Mouse (Mus musculus) c-Kit-positive CD71-positive TER-119-negative erythroid progenitor cells, embryonic 14.5 days (primary cell): ENCODE measurements around the gene Ptprj.
"Not testable (repeated sequence)": the region's sequence is repeated elsewhere in the genome, so short reads cannot be mapped to it uniquely, and the experiment has no call there.

Source experiments
- DNase-seq: peaks from one replicate; pipeline ENCODE4 v3.0.0-alpha.2; 2013; ENCODE audit warnings: low read depth

Gene Ptprj

DNA sequence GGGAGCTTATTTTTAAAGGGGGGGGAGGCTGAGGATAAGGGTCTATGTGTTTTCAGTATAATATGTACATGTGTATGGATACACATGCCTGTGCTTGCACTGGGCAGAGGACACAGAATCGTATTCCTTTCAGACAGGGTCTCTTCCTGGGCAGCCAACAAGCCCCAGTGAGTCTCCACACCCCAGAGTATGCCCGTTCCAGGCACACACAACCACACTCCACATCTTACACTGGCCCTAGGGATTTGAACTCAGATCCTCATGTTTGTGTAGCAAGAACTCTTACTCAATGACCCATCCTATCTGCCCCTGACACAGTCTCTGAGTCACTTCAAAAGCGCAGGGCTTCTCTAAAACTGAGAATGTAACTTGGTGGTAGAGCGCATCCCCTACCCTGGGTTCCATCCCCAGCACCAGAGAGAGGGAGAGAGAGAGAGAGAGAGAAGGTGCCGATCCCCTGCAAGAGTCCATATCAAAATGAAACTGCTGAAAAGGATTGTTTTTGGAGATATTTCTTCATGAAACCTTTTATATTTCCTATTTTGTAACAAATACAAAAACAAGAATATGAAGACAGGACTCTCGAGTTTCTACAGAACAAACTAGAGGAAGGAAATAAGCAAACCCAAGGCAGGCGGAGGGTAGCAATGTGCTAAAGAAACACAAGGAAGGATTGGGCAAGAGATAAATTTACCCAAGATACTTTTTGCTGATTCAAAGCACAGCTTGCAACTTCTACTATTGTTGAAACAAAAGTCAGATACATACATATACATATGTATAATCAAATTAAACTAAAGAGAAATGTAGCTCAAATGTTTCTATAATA, 2.8 kb downstream of the Ptprj start:
- DNase-seq: no peak

DNA sequence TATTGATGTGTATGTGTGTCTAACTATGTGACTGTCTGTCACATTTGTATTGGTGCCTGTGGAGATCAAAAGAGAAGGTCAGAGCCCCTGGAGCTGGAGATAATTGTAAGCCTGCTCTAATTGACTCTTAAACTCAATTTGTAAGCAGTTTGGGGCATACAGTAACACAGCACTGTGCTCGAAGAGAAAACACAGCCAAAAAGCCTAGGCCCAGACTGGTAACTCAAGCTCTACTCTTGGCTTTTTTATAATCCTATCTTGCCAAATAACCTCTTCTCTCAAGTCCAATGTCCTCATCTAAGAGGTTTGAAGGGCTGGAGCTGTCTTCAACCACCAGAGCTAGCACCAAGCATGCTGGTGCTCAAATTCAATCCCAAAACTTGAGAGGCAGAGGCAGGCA, 3.5 kb downstream of the Ptprj start:
- no peak for DNase-seq

DNA sequence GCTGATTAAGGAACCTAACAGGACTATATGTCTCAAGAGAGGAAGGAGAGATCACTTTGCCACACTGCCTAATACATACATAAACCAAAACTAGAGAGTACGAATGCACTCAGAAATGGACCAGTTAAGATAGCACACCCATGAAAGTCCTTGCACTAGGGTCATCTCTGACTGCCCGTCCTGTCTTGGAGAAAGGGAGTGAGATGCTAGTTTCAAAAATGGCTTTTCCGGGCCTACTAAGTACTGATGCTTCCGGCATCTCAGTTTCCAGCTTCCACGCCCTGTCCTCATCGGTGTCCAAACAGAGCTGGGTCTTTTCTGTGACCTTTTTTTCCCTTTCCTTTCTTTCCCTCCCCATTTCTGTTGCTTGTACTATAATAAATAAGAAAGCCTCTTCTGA, 4.0 kb downstream of the Ptprj start:
- DNase-seq: no peak

DNA sequence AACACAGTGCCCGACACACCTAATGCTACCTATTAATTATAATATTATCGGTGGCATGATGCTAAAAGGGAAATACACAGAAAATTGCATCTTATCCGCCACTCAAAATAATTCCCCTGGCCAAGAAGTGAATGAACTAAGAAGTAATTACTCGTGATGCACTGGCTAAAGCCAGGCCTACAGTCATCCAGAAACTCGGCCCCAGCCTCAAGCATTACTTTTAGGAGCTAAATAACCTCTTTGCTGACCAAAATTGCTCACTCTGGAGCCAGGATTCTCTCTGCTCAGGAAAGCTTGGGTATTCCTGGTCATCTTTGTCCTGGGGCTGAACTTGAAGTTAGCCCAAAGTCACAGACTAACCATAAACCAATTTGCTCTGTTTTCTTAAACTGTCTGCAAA, 4.7 kb downstream of the Ptprj start:
- no peak for DNase-seq

DNA sequence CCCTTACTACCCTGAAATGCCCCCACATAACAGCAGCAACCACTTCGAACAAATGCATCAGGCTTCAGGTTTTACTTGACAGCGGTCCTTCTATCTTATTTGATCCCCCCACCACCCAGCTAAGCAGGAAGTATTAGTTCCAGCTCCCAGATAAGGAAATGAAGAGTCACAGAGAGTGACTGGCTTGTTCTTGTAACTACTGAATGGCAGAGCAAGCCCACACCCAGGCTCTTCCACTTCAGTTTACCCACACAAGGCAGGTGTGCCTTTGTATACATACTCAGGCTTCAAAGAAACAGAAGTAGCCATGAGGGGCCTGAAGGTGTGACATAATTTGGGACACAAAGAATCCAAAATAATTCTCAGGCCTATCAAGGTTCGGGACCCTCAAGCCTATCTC, 5.3 kb downstream of the Ptprj start:
- DNase-seq: no peak

DNA sequence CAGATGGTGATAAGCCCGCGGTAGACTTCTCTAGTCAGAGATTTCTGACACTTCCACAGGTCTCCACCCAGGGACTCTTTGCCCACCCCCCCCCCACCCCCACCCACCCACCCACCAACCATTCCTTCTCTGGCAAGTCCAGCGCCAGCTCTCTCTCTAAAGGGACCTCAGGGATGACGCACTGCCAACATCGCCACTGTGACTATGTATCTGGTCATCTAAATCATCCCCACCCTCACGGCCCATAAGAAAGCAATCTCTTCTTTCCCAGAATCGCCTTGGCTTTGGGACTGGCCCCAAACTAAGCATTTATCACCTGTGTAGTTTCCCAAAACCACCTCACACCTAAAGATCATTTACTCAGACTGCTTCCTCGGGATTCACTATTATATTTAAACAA, 5.9 kb downstream of the Ptprj start:
- DNase-seq: no peak

DNA sequence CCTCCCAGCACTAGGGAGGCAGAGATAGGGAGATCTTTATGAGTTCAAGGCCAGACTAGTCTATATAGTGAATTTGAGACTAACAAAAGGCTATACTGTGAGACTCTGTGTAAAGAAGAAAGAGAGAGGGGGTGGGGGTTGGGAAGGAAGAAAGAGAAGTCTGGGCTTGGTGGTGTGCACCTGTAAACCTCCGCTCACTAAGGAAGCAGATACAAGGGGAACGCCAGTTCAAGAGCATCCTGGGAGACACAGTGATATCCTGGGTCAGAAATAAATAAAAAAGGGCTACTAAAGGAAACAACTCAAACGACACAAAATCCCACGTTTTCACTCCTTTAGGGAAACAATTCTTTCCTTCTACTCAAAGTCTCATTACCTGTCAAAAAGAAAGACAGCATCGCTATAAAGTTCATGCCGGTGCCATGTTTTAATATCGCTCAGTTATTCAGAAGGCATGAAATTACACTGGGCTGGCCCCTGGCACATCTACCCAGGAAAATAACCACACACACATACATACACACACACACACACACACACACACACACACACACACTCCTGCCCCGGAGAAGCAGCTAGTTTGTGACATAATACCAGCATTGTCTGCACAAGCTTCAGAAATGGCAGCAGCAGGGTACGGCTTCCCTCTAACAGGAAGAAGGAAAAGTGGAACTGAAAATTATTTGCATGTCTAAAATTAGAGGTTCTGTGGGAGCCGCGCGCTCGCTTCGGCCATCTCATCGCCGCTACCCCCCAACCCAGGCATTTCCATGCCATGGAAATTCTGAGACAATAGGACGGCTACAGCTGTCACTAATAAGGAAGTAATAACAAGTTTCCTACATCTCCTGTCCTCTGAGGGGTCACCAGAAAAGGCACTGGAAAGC, 6.6 kb downstream of the Ptprj start:
- DNase-seq: no peak

DNA sequence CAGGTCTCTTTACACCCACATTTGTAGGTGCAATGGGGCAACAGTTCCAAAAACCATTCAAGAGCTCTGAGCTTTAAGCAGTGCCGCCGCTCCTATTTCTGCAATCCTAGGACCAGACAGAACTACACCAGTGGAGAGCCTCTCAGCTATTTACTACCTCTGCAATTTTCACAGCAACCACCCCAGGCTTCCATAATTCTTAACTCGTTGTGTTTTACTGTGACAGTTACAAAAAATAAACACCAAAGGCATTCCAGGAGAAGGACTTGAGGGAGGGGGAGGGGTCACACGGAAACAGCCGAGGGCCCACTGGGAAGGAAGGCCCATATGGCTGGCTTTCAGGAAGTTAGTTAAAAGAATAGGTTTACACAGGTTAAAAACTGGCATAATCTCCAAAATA, 8.3 kb downstream of the Ptprj start:
- DNase-seq: no peak

DNA sequence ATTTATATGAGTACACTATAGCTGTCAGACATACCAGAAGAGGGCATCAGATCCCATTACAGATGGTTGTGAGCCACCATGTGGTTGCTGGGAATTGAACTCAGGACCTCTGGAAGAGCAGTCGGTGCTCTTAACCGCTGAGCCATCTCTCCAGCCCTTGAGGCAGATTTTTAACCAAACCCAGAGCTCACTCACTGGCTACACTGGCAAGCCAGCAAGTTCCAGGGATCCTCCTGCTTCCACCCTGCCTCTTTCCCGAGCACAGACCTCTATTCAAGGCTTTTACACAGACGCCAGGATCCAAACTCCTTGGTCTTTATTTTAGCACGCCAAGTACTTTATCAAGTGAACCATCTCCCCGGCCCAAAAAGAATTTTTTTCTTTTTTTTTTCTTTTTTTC, 9.0 kb downstream of the Ptprj start:
- DNase-seq: not testable (repeated sequence)

DNA sequence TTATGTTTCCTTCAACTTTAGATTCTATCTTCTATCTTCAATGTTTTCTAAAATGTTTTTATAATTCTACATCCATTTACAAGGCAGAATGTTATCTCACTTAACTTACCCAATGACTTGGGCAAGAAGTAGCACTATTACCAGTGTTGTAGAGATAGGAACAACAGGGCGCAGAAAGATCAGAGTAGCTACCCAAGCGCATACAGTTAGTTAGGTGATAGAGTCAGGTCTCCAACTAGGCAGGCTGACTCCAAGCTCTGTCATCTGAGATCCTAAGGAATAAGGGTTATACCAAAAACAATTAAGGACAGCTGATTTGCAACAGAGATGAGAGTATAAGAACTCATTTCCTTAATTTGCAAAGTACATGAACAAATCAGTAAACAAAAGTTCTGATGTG, 9.6 kb downstream of the Ptprj start:
- no peak for DNase-seq

DNA sequence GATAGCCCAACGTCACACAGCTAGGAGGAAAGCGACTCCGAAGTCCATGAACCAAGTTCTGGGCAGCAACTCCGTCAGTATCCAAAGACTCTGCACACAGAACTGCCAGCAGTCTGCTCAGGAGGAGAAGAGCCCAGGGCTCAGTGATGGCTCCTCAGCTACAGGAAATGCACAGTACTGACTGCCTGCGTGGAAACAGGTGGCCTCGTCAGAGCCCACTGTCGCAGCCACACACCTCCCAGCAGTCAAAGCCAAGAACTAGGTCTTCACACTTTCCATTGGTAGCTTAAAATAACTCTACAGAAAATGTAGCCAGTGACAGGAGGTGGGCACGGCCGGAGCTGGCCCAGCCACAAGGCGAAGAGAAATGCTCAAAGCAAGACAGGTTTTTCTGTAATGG, 10.2 kb downstream of the Ptprj start:
- DNase-seq: no peak

DNA sequence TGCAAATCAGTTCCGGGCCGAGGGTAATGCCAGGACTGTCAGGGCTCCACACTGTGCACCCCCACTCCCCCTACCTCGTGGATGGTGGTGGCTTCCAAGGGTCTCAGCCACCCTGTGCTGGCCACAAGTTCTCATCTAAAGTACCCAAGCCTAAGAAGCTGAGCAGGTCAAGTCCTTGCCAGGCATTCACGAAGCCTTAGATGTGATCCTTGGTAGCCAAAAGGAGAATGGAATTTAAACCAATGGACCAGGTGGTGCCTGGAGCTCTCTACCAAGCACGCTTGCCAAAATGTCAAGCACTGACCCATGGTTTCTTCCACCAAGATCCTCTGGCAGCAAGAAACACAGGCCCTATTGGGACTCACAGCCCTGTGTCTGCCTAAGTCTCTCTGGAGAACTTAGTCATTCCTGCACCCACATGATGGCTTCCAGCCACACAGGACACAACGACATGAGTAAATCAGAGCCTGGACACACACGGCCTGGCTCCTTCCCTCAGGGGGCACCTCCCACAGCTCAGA, 11.4 kb downstream of the Ptprj start:
- DNase-seq: no peak

DNA sequence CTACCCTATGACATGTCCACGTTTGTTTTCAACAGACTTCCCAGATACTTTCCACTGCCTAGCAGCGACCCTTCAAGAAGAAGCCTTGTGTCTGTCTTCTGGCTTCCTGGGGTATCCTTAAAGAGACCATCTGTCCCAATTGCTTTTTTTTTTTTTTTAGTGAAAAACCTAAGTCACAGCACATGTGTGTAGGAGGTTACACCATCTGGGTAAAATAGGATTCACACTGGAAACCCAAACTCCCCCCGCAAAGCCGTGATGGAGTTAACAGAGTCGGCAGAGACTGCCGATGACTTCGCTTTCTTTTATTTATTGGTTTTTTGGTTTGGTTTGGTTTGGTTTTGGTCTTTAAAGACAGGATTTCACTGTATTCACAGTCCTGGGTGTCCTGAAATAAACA, 12.4 kb downstream of the Ptprj start:
- DNase-seq: no peak

DNA sequence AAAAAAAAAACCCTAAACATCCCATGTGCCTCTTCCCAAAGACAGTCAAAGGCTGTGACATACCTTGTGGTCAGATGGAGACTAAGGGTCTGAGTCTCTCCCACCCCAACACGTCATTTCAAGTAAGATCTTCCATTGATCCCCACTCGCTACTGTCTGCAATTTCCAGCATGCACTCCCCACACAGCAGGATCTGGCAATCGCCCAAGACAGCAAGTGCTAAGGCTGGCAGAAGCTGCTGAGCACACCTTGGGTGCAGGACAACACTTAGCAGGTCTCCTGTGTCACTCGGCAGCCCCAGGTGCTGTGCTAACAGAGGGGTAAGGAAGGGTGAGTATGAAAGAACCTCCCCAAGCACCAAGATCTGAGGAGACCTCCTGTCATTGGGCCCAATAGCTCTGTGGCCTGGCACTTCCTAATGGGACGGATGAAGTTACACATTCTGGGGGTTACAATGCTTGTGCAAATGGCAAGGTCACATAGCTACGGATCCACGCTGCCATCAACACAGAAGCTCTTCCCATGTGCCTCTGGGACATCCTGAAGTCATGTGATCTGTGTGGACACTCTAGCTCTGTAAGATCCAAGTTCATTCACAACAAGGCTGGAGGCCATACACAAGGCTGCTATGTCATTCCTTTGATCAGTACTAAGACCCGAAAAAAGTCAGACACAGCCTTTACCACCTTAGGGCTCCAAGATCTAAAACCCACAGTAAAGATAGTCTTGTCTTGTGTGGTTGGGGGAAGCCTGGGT, 13.5 kb downstream of the Ptprj start:
- DNase-seq: no peak

DNA sequence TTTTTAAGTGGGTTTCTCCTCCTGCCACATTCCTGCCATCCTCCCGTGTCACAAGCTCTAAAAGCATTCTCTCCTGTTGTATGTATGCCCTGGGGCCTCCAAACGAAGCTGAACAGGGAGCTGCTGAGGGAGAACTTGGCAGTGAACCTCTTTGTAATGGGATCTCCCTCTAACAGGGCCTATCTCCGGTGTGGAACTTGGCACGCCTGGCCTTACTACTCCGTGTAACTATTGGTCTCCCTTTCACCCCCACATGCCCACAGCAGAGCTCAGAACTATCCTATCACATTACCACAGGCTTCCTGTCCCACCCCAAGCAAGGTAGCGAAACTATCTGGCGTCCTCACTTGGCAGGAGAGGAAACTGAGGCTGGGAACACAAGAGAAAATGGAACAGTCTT, 14.4 kb downstream of the Ptprj start:
- no peak for DNase-seq

DNA sequence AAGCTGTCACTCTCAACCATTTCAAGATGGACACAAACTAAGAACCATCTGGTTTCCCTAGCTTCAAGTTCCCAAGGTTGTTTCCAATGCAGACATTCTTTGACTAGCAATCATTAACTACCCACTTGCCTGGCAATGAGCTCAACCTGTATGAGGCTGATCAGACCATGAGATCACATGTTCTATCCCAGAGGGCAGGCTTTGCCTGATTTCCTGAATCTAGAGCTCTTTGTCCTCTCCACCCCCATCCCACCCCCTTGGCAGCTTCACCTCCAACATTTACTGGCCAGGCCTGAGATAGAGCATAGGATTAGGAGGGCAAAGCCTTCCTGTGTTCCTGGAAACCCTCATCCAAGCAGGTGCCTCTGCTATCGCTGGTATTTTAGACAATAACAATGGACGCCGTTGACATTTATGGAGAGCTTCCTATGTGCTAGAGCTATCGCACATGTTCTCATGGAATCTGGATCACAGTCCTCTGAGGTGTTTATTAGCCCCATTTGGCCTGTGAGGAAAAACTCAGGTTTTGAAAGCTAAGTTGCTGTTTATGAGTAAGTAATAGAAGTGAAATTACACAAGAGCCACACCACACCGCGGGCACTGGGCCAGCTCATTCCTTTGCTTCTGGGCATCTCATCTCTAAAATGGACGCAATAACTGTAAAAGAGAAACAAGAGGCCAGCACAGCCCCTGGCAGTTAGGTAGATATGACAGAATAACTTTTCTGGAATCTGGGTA, 15.1 kb downstream of the Ptprj start:
- DNase-seq: no peak

DNA sequence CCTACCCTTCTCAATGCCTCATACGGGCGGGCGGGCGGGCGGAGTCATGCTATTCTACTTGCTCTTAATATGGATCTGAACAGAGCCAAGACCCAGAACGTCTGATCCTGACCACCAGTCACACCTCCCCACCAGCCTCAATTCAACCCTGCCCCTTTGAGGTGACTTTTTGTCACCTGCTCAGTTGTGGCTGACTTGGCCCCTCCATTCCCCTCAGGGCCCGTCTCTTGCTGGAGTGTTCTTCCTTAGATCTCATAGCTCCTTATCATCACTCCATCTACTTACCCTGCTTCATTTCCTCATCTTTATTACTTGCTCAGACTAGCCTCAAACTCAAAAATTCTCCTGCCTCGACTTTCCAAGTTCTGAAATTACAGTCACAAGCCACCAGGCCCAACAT, 15.9 kb downstream of the Ptprj start:
- no peak for DNase-seq

DNA sequence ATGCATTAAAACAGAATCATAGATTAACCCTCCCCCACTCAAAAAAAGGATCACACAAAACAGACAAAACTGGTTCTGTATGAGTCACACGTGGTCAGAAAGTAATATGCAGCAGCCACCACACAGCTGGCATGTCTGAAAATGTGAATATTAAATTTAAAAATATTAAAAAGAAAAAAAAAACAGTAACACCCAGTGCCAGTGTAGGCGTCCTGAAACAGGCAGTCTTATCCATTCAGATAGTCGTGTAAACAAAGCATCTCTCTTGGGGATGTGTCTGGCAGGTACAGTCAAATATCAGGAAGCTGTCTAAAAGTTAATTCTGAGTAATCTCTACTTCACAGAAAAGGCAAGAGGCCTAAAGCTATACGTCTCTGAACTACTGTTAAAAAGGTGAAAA, 17.3 kb downstream of the Ptprj start:
- no peak for DNase-seq

DNA sequence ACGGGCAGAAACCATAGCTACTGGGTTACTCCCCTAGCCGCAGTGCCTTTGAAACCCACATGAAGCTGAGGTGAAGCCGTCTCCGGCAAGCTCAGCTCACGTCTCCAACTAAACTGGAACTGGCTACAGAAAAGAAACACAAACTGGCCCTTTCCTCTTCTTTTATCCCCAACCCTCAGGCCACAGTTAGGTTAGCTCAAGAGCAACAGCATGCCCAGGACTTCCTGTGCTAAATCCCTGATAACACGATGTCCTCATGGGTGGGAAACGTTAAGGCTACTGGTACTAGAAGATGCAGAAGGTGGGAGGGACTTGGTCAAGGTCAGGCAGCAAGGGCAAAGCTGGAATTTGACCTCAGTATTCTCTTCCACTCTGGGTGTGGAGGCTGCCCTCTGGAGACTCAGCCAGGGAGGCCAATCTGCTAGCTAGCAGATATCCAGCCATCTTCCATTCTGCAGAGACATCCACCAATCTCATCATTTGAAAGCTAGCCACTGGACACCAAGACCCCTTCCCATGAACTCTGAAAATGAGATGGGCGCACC, 18.2 kb downstream of the Ptprj start:
- no peak for DNase-seq

DNA sequence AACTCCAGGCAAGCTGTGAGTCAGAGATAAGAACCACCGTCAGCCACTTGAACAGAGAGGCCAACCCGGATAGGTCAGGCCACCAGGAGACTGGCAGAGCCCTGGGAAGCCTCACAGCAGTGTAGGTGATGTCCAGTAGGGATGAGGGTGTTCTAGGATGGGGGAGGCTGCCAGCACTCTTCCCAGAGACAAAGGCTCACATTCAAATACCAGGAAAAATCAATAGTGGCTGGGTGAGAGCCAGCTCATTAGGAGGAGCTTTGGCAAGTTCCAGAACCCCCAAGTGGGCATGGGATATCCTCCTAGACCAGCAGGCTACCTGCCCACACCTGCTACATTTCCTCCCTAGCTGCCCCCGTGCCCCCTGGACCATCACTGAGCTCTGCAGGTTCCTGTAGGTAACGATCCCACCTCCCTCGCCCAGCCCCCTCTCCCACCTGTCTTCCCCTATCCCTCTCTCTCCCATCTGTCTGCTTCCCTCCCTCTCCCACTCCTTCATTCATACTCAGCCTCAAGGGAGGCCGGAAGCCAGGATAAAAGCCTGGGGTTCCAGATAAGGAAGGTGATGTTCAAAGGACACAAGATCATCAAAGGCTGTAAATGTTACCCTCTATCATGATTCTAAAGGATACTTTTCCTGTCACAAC, 20.1 kb downstream of the Ptprj start:
- DNase-seq: peak; percentile 77

DNA sequence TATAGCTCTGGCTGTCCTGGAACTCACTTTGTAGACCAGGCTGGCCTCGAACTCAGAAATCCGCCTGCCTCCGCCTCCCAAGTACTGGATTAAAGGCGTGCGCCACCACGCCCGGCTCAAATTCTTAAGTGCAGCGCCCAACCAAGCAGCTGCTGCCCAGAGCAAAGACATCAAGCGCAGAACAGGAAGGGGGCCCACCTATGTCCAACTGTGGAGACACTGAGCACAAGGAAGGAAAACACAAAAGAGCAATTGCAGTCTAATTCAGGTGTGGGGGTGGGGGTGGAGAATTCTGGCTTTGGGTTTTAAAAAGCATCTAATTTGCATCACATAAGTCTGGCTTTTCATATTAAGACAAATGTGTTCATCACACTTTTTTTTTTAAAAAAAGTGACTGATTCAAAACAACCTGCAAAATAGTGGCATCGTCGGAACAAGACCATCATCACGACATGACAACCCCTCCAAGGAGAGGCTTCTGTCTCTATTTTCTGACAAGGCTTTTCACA, 20.7 kb downstream of the Ptprj start:
- no peak for DNase-seq
